Mouse (Mus musculus) kidney, adult 11 months (tissue): ENCODE results near the gene Foxj3.
"Not testable (repeated sequence)": the region's sequence is repeated elsewhere in the genome, so short reads cannot be mapped to it uniquely, and the experiment has no call there.

Experiments used
- DNase-seq: peaks from one replicate; pipeline ENCODE4 v3.0.0; 2022

Gene Foxj3

DNA sequence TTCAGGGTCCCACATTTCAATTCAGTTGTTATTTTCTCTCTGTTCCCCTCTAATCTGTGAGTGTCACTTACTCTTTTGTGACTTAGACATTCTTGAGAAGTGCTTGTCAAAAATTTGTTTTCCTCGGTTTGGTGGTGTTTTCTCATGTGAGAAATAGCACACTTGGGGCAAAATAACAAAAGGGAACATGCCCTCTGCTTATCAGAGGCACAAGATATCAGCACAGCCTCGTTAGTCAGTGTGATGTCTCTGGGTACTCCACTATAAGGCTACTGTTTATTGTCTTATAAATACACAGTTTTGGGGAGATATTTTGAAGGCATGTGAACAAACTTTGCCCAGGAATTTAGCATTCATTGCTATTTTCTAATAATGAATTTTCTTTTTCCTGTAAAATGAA lies 37.7 kb downstream of the Foxj3 start:
- no peak for DNase-seq

- no peak for DNase-seq
Measured at GRCm38 (mm10) chr4:119575459-119575858, 38.7 kb downstream of the Foxj3 start.

DNA sequence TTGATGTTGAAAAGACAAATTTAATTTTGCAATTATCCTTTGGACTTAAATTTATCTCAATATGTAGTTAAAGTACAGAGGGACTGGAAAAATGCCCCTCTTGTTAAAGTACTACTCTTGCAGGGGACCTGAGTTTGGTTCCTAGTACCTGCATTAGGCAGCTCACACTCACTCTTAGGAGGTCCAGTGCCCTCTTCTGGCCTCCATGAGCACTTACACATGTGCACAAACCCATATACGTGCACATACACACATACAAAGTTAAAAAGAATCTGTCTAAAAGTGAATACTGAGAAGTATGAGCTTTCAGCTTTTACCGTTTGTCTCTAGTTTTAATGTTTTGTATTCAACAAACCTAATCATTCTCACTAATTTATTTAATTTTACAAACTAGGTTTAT lies 51.2 kb downstream of the Foxj3 start:
- no peak for DNase-seq

DNA sequence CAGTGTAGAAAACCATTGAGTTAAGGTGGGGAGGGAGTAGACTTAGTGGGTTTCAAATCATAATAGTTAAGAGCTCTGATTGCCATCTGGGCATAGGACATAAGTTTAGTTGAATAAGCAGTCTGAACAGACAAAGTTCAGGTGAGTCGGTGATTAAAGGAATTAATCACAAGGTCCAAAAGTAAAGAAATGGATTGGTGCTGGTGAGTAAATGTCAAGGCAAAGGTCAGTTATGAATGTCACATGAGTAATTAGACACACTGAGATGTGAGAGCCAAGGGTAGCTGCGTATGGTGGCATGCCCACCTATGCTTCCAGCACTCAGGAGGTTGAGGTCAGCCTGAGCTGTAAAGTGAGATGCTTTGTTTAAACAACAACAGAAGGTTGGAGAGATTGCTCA lies 52.6 kb downstream of the Foxj3 start:
- peak; percentile 9 for DNase-seq

GRCm38 (mm10) chr4:119590027-119590426 lies 53.2 kb downstream of the Foxj3 start:
- DNase-seq = no peak

DNA sequence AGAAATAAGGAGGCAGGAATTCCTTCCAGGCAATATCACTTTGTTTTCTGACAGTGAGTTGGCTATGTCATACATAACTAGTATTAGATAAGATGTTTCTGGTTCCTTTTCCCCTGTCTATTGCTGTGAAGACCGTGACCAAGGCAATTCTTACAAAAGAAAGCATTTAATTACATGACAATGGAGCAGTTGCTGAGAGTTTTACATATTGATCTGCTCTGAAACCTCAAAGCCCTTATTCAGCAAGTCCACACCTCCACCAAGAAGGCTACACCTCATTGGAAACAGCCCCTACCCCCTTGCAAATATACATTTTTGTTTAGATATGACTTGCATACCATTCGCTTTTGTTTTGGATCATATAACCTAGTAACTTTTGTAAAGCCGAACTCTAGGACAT lies 55.7 kb downstream of the Foxj3 start:
- DNase-seq = no peak

DNA sequence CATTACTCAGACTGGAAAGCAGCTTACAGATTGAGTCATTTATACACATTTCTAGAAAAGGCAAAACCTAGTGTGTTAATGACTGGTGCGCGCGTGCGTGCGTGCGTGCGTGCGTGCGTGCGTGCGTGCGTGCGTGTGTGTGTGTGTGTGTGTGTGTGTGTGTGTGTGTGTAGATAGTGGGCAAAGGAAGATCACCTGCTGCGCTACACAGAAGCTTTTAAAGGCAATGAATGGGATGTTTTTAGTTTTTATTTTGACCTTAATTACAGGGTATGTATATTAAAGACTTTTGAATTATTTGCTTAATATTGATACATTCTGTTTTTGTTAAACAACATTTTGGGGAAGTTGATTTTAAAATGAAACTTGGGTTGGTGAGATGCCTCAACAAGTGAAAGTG lies 57.5 kb downstream of the Foxj3 start:
- DNase-seq = no peak

DNA sequence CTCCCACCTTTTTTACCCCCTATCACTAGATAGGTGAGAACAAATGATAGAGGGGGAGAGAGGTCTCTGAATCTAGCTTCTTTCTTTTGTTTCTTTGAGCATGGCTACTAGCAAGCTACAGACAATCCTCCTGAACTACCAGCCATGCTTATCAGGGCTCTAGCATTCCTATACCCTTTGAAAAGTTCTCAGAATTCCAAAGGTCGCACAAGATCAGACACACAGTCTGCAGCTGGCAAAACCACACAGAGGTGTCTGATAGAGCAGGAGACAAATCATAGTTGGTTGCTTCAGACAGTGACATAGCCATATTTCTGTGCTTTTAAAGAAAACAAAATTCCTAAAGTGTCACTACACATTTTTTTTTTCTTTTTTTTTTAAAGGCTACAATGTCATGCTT lies 62.8 kb downstream of the Foxj3 start:
- no peak for DNase-seq

GRCm38 (mm10) chr4:119609488-119609887 lies 72.7 kb downstream of the Foxj3 start:
- no peak for DNase-seq

DNA sequence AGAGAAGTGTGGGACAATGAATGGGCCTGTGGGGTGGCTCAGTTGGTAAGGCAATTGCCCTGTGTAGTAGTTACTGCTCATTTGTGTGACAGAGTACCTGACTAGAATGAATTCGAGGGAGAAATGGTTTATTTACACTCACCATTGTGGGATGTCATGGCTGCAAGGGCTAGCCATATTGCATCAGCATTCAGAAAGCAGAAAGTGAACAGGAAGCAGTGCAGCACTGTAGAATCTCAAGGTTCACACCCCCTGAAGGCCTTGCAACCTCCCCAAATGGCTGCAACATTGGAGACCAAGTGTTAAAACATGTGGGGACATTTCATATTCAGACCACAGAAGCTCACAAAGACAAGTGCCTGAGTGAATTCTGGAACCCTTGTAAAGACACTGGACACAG lies 77.3 kb downstream of the Foxj3 start:
- no peak for DNase-seq

GRCm38 (mm10) chr4:119614724-119615123 lies 77.9 kb downstream of the Foxj3 start:
- DNase-seq = no peak

- DNase-seq = no peak
Measured at GRCm38 (mm10) chr4:119626081-119626645, 89.4 kb downstream of the Foxj3 start.

GRCm38 (mm10) chr4:119626876-119627275 lies 90.1 kb downstream of the Foxj3 start:
- DNase-seq = no peak

GRCm38 (mm10) chr4:119627317-119627716 lies 90.5 kb downstream of the Foxj3 start:
- DNase-seq = no peak

DNA sequence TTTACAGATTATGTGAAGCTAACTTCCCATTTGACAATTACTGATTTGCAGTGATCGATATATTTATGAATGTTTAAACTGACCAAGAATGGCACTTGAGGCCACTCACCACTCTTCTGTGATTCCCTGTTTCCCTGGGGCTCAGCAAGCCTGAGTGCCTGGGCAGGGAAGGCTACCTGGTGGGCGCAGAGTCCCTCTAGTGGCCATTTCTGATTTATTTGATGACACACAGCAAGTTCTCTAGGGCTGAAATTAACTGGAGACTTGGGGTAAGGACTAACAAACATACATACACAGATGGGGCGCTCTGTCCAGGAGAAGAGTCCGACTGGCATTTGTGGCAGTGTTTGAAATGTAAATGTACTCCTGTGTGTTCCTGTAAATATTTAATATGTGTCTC lies 91.6 kb downstream of the Foxj3 start:
- not testable (repeated sequence) for DNase-seq

DNA sequence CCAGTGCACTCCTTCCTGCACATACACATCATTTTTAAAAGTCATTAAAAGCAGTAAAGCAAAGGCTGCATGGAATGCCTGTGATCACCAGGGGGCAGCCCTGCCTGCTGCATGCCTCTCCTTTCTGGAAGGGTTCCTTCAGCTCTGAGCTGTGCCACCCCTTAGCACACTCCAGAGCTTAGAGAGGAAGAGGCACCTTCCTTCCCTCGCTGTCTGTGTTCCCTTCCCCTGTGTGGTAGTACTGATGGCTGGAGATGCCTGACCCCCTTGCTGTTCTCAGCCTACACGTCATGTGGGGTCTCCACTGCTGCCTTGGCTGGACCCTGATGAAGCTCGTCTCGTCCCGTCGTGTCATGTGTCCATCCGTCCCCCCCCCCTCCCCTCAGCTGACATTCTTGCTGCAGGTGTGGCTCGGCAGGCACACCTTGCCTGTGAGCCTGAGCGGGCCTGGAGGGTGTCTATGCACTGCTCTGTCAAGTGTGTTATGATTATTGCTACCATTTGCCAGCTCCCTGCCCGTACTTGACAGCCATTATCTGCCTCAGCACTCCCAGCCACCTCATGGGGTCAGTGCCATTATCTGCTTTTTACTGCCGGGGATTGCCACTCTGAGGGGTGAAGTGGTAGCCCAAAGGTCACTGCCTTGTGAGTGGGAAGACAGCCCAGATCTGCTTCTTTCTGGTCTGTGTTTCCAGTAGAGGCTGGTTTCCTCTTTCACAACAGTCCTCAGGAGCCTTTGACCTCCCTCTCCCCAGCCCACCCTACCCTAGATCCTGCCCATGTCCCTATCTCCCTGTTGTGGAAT lies 94.5 kb downstream of the Foxj3 start:
- peak; percentile 55 for DNase-seq

- no peak for DNase-seq
Measured at GRCm38 (mm10) chr4:119632721-119633120, 95.9 kb downstream of the Foxj3 start.

GRCm38 (mm10) chr4:119633342-119633741 lies 96.5 kb downstream of the Foxj3 start:
- no peak for DNase-seq

- DNase-seq = no peak
Measured at GRCm38 (mm10) chr4:119633948-119634347, 97.1 kb downstream of the Foxj3 start.

DNA sequence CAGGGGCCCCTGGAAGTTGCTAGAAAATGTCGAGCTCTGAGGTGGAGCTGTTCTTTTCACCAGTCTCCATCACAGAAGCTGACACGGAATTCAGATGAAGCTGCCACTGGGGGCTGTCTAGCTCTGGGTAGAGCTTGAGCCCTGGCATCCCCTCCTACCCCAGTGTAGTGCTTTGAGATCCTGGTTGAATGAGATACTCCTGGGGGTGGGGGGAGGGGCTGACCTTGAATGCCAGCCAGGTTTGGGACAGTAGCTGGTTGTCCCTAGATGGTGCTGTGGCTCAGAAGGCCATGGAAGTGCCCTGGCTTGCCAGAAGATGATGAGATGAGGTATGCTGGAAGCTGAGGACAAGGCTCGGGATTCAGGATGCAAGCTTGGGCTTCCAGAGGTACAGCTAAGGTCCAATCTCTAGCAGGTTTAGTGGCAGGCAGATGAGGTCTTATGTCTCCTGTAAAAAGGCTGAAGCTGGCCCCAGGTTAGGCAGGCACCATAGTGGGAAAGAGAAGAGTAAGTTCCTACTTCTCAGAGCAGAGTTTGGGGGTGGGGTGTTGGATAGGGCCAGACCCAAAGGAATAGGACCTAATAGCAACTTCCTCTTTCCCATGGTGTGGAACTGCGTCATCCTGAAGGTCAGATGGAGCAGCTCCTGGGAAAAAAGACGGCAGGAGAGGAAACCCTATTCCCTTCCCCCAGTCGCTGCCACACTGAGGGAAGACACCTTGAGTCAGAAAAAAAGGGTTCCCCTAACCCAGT lies 98.3 kb downstream of the Foxj3 start:
- no peak for DNase-seq

GRCm38 (mm10) chr4:119635686-119636085 lies 98.9 kb downstream of the Foxj3 start:
- no peak for DNase-seq

- no peak for DNase-seq
Measured at GRCm38 (mm10) chr4:119636731-119637130, 99.9 kb downstream of the Foxj3 start.

DNA sequence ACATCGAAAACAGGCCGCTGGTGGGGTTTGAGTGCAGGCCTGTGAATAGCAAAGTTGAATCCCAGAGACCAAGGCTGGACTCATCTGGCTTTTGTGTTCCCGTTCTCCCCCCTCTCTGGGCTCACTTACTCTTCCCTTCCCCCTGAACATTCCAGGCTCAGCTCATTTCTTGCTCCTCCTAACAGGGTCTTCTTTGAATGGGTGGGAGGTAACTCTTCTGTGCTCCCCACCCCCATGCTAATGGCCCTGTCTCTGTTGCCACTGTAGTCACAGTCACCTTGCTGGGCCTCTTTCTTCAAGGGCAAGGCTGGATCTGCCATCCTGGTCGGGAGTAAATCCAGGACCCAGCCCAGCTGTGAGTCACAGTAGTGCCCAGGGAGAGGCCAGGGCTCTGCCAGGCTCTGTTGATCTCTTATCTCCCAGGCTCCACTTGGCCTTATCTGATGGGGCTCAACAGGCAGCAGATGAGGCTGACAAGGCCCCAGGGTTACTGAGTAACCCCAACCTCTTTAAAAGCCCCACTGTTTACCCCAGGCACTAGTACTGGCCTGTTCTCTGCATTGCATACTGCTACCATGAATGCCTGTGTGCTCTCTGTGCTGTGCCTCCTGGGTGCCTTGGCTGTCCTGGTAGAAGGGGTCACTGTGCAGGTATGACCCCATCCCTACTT lies 100.5 kb downstream of the Foxj3 start, which contains the start of gene Guca2a:
Guca2a (plus strand) TSS at position 529 of the 670 bp plus-strand sequence.
- DNase-seq = peak; percentile 34
